Mouse (Mus musculus) heart, embryonic 14.5 days (tissue): ENCODE data around the gene Plekhm2. TPM values are rescaled to one million over a fixed set of nuclear protein-coding genes. Genes with fewer than 3 reads are reported as not detected.

Source experiments
- ATAC-seq: fragments of 200-750 bp; cut with Nextera tagmentation; 2 replicates; pipeline ENCODE4 v1.8.0; 2017; ENCODE audit warnings: low read depth, moderate TSS enrichment; ENCODE audit not compliant: insufficient number of reproducible peaks, insufficient read depth, low FRiP score
- H3K27ac ChIP-seq, 2 experiments: fragments of 200-500 bp in 1 of 2; fragments of 300-500 bp in 1 of 2; sonication (generic) in 1 of 2; replicated peaks in 1 of 2; 2 replicates each; pipeline ENCODE4 v1.5.1; 2012 to 2014; ENCODE audit warnings: low read depth in 2 of 2, low read length in 2 of 2, control low read depth in 1 of 2, mild to moderate bottlenecking in 1 of 2, mixed read lengths in 1 of 2; ENCODE audit not compliant: control insufficient read depth in 1 of 2, insufficient read depth in 1 of 2
- H3K27me3 ChIP-seq: fragments of 300-500 bp; sonication (generic); 2 replicates; pipeline ENCODE4 v1.6.1; 2014; ENCODE audit warnings: mild to moderate bottlenecking, low read length, control low read depth; ENCODE audit not compliant: control insufficient read depth, insufficient read depth
- H3K36me3 ChIP-seq: fragments of 300-500 bp; sonication (generic); 2 replicates; pipeline ENCODE4 v1.6.1; 2014; ENCODE audit warnings: mild to moderate bottlenecking, control low read depth, low read length, mixed read lengths; ENCODE audit not compliant: control insufficient read depth, insufficient read depth
- H3K4me1 ChIP-seq, 2 experiments: fragments of 200-500 bp in 1 of 2; fragments of 300-500 bp in 1 of 2; sonication (generic) in 1 of 2; 2 replicates each; pipeline ENCODE4 v1.6.1; 2012 to 2014; ENCODE audit warnings: low read length in 2 of 2, control low read depth in 1 of 2, mixed read lengths in 1 of 2; ENCODE audit not compliant: control insufficient read depth in 2 of 2, insufficient read depth in 2 of 2
- H3K4me2 ChIP-seq: fragments of 300-500 bp; sonication (generic); 2 replicates; pipeline ENCODE4 v1.6.1; 2014; ENCODE audit warnings: mild to moderate bottlenecking, low read length
- H3K4me3 ChIP-seq, 2 experiments: fragments of 200-500 bp in 1 of 2; fragments of 300-500 bp in 1 of 2; sonication (generic) in 1 of 2; 2 replicates each; pipeline ENCODE4 v1.5.1; 2012 to 2014; ENCODE audit warnings: low read length in 2 of 2, mild to moderate bottlenecking in 2 of 2, control low read depth in 1 of 2, low read depth in 1 of 2, moderate library complexity in 1 of 2; ENCODE audit not compliant: control insufficient read depth in 1 of 2, insufficient read depth in 1 of 2
- H3K9ac ChIP-seq: fragments of 300-500 bp; sonication (generic); 2 replicates; pipeline ENCODE4 v1.6.1; 2014; ENCODE audit warnings: mild to moderate bottlenecking, low read length
- H3K9me3 ChIP-seq: fragments of 300-500 bp; sonication (generic); 2 replicates; pipeline ENCODE4 v1.6.1; 2016; ENCODE audit warnings: low read length, control low read depth; ENCODE audit not compliant: control insufficient read depth
- WGBS: fragments of 180-500 bp; shearing (Covaris S2); extraction: QIAGEN DNeasy Blood & Tissue Kit; methylation state at CpG from one replicate; pipeline ENCODE4 v1.1.7; 2014; 5-methylcytosine and 5-hydroxymethylcytosine counted together
- polyA plus RNA-seq: library from polyadenylated mRNA; unstranded; fragments of >200 nt; fragmentation: Nextera tagmentation; extraction: Ambion mirVana; gene quantifications from 2 replicates; pipeline ENCODE4 v1.2.1, GENCODE M21; 2014

Gene Plekhm2
- polyA plus RNA-seq, 1 experiment from 2014 or later: 7.8 TPM

DNA sequence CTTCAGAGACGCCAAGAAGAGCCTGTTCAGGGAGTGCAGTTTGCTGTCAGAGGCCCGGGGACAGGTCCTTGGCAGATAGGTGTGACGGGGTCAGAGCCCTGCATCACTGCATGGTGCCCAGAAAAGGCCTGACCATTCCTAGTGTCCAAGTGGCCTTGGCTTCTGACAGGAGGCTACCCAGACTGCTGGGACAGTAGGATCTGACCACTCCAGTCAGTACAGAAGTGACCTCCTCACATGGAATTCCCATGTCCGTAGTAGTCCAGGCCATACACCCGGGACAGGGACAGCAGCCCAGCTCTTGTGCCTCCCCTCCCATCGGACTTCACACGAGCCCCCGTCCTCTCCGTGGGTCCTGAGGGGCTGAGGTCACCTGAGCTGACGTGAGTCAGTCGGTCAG lies 34.7 kb downstream of the Plekhm2 start:
- no peak for ATAC-seq

GRCm38 (mm10) chr4:141628661-141629060 lies 36.0 kb downstream of the Plekhm2 start:
- no peaks in the 10 kb centered on the region for H3K27me3 ChIP-seq
- 72% methylated on average over 14 of the region's 14 CpGs for WGBS
- H3K4me1 ChIP-seq: peaks cover 7 to 15% of the 10 kb centered on the region in 2 experiments
- no peak overlapping the region for H3K27ac ChIP-seq
- ATAC-seq: no peak
- no peak overlapping the region for H3K9ac ChIP-seq
- no peaks in the 10 kb centered on the region for H3K9me3 ChIP-seq
- no peak overlapping the region for H3K4me2 ChIP-seq
- no peak overlapping the region for H3K4me3 ChIP-seq
- peaks cover 83% of the 10 kb centered on the region for H3K36me3 ChIP-seq

More for the DNA sequence above, 34.7 kb downstream of the Plekhm2 start:
- WGBS: 92% methylated on average over 11 of the region's 11 CpGs
- peaks cover 97% of the 10 kb centered on the region for H3K36me3 ChIP-seq
- H3K27me3 ChIP-seq: no peaks in the 10 kb centered on the region
- no peak overlapping the region for H3K4me2 ChIP-seq
- H3K9me3 ChIP-seq: no peaks in the 10 kb centered on the region
- H3K9ac ChIP-seq: no peak overlapping the region
- H3K27ac ChIP-seq: no peak overlapping the region
- H3K4me3 ChIP-seq: no peak overlapping the region
- peaks cover 0 to 8% of the 10 kb centered on the region in 2 experiments; a peak in 3 of 4 replicates for H3K4me1 ChIP-seq

- H3K9ac ChIP-seq: no peak overlapping the region
- no peak overlapping the region for H3K4me3 ChIP-seq
- H3K27me3 ChIP-seq: no peaks in the 10 kb centered on the region
- H3K4me1 ChIP-seq: peaks cover 14 to 21% of the 10 kb centered on the region in 2 experiments
- H3K27ac ChIP-seq: no peak overlapping the region; a peak in 1 of 4 replicates
- WGBS: 59% methylated on average over 5 of the region's 5 CpGs
- H3K9me3 ChIP-seq: no peaks in the 10 kb centered on the region
- ATAC-seq: no peak
- H3K36me3 ChIP-seq: peaks cover 72% of the 10 kb centered on the region
- H3K4me2 ChIP-seq: no peak overlapping the region
Measured at GRCm38 (mm10) chr4:141627502-141627901, 37.2 kb downstream of the Plekhm2 start.

GRCm38 (mm10) chr4:141625774-141626550 lies 38.7 kb downstream of the Plekhm2 start:
- Histone ChIP-seq H3K4me3 (no peak overlapping the region), H3K36me3 (peaks cover 56% of the 10 kb centered on the region), H3K4me1 (peaks cover 14 to 21% of the 10 kb centered on the region in 2 experiments), H3K27ac (no peak overlapping the region), H3K4me2 (no peak overlapping the region), H3K9ac (no peak overlapping the region), H3K9me3 (no peaks in the 10 kb centered on the region), H3K27me3 (no peaks in the 10 kb centered on the region)
- ATAC-seq: no peak
- WGBS: 93% methylated on average over 16 of the region's 16 CpGs

DNA sequence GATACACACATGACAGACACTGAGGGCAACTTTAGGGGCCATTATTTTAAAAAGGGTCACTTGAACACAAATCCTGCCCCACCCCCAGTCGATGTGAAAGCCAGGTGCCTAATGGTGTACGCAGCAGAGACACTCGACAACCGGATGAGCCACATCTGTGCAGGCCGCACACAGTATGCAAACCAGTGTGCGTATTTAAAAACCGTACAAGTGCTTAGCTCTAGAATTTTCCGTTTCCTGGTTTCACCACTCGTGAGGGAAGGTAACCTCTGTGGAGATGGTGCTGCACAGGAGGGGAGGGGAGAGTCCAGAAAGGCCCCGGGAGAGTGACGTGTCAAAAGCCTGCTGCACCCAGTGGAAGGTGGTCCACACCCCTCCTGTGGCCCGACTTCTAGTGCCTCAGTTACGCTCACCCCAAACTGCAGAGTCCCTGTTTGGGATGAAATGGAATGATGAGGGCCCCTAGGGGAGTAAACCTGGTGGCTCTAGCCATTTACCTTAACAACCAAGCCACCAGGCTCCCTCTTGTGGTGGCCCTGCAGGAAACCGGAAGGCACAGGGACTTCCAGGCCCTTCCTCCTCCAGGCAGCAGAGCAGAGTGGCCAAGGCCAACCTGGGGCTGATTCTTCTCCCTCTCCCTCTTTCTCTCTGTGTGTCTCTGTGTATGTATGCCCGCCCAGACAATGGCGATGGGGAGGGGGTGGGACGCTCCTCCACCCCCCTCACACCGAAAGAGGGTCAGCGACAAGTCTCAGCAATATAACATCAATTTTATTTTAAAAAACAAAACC lies 39.5 kb downstream of the Plekhm2 start:
- WGBS: 79% methylated on average over 19 of the region's 19 CpGs
- no peaks in the 10 kb centered on the region for H3K27me3 ChIP-seq
- no peak overlapping the region for H3K4me3 ChIP-seq
- H3K9me3 ChIP-seq: no peaks in the 10 kb centered on the region
- no peak overlapping the region for H3K9ac ChIP-seq
- H3K4me2 ChIP-seq: no peak overlapping the region
- H3K4me1 ChIP-seq: peaks cover 14 to 21% of the 10 kb centered on the region in 2 experiments
- no peak for ATAC-seq
- H3K27ac ChIP-seq: no peak overlapping the region
- peaks cover 48% of the 10 kb centered on the region for H3K36me3 ChIP-seq

DNA sequence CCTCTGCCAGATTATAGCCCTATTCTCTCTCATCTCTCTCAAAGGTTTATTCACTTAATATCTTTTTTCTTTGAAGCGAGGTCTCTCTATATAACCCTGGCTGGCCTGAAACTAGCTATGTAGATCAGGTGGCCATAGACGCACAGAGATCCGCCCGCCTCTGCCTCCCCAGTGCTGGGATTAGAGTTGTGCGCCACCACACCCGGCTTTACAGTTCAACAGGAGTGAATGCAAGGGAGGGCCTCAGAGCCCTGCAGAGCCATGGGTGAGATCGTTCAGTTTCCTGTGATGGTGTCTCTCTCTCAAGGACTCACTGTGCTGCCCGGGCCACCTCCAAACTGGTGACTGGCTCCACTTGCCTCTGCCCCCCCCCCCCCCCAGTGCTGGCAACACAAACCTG lies 40.6 kb downstream of the Plekhm2 start:
- 88% methylated on average over 8 of the region's 8 CpGs for WGBS
- Histone ChIP-seq H3K27me3 (no peaks in the 10 kb centered on the region), H3K27ac (peak overlapping the region; percentile 29 to 65), H3K36me3 (peaks cover 38% of the 10 kb centered on the region), H3K9ac (no peak overlapping the region), H3K4me2 (no peak overlapping the region), H3K4me1 (peaks cover 14 to 21% of the 10 kb centered on the region in 2 experiments), H3K4me3 (no peak overlapping the region), H3K9me3 (no peaks in the 10 kb centered on the region)
- ATAC-seq: no peak

- Histone ChIP-seq H3K4me3 (no peak within 1 kb of the TSS), H3K27ac (peak within 1 kb of the TSS; percentile 29 to 65), H3K36me3 (peaks cover 33% of the 10 kb centered on the region), H3K4me1 (peaks cover 14 to 25% of the 10 kb centered on the region in 2 experiments), H3K27me3 (no peaks in the 10 kb centered on the region), H3K4me2 (no peak within 1 kb of the TSS), H3K9me3 (no peaks in the 10 kb centered on the region), H3K9ac (0 out of 2 replicates have a peak within 1 kb of the TSS, but pooled peaks have one; percentile 4)
- WGBS: 25% methylated on average over 1 of the region's 1 CpGs
- peak; percentile 67 for ATAC-seq
Measured at GRCm38 (mm10) chr4:141623666-141624065, 41.0 kb downstream of the Plekhm2 start, which contains the start of gene Slc25a34. Gene Slc25a34, minus strand, starts transcription at chr4:141623821.
